Mouse (Mus musculus): ENCODE measurements at regions not wholly inside any gene's neighbourhood (a gene's known extent, or its start where the extent isn't known, plus 50 kb on each side); places are given as distances from the start of the nearest gene placed in this dataset.

GRCm38 (mm10) chr5:41006692-41007091 lies 701.3 kb downstream of the Rab28 start:
- TF ChIP-seq CTCF (IDR thresholded peaks at IDR 0.05; ENCODE audit: extremely low read depth, insufficient read depth, insufficient read length, insufficient replicate concordance) (no peak), POLR2A (IDR thresholded peaks at IDR 0.05; ENCODE audit: low read depth, low read length) (no peak)
